Mouse (Mus musculus) lung, adult 2 months (tissue): ENCODE measurements around the gene Endog. TPM values are rescaled to one million over a fixed set of nuclear protein-coding genes. Genes with fewer than 3 reads are reported as not detected.
"Not testable (repeated sequence)": the region's sequence is repeated elsewhere in the genome, so short reads cannot be mapped to it uniquely, and the experiment has no call there.

Experiments used
- DNase-seq: peaks from one replicate; pipeline ENCODE4 v3.0.0; 2022
- H3K4me1 ChIP-seq: fragments of 200-500 bp; 2 replicates; pipeline ENCODE4 v1.6.1; 2011; ENCODE audit warnings: low read length; ENCODE audit not compliant: control insufficient read depth, insufficient read depth
- H3K4me3 ChIP-seq: fragments of 200-500 bp; replicated peaks from 2 replicates; pipeline ENCODE3; 2011; ENCODE audit warnings: low read depth, mild to moderate bottlenecking, control low read depth, low read length; ENCODE audit errors: extremely low read depth
- CTCF ChIP-seq: fragments of 200-500 bp; IDR thresholded peaks from 2 replicates; pipeline ENCODE4 v1.5.1; 2011; ENCODE audit warnings: mild to moderate bottlenecking, low read length, control low read depth; ENCODE audit not compliant: insufficient read depth
- POLR2A ChIP-seq: fragments of 200-500 bp; IDR thresholded peaks from 2 replicates; pipeline ENCODE4 v1.6.1; 2011; ENCODE audit warnings: low read depth, mild to moderate bottlenecking, control low read depth, low read length, borderline replicate concordance; ENCODE audit errors: extremely low read depth
- WGBS: fragments of 180-500 bp; shearing (Covaris S2); methylation state at CpG from one replicate; pipeline ENCODE4 v1.1.7; 2018; 5-methylcytosine and 5-hydroxymethylcytosine counted together
- polyA plus RNA-seq: library from polyadenylated mRNA; depleted of rRNA; stranded (reverse); fragments of >200 nt; gene quantifications from 2 replicates; pipeline ENCODE4 v1.2.3, GENCODE M21; 2012; rRNA removed

Endog gene
- polyA plus RNA-seq: 58.1 and 87.9 TPM in 2 replicates

GRCm38 (mm10) chr2:30171371-30171996, at the start of gene Endog:
Endog (plus strand) TSS chr2:30171493.
- peak; percentile 85 for DNase-seq
- TF ChIP-seq POLR2A (peak; percentile 95), CTCF (no peak)
- under 1% methylated on average over 74 of the region's 75 CpGs for WGBS
- H3K4me3 ChIP-seq: peak within 1 kb of the TSS; percentile 70
- peaks cover 6% of the 10 kb centered on the region for H3K4me1 ChIP-seq

GRCm38 (mm10) chr2:30122766-30123165, 48.5 kb upstream of the Endog start:
- TF ChIP-seq CTCF (no peak), POLR2A (no peak)
- WGBS: 83% methylated on average over 5 of the region's 5 CpGs
- Histone ChIP-seq H3K4me1 (peaks cover 2% of the 10 kb centered on the region; the same call in 1 of the 2 replicates), H3K4me3 (no peak overlapping the region)
- no peak for DNase-seq

GRCm38 (mm10) chr2:30123729-30124471, 47.4 kb upstream of the Endog start:
- TF ChIP-seq CTCF (no peak), POLR2A (no peak)
- Histone ChIP-seq H3K4me1 (peaks cover 2% of the 10 kb centered on the region; the same call in 1 of the 2 replicates), H3K4me3 (peak overlapping the region; percentile 92)
- peak; percentile 28 for DNase-seq
- 1% methylated on average over 44 of the region's 44 CpGs for WGBS

GRCm38 (mm10) chr2:30124472-30125274, 46.6 kb upstream of the Endog start, which contains the start of gene Zer1:
Zer1 (minus strand) TSS chr2:30124585.
- no peak for TF ChIP-seq CTCF
- TF ChIP-seq POLR2A: peak; percentile 97

GRCm38 (mm10) chr2:30128789-30129188, 42.5 kb upstream of the Endog start:
- no peak overlapping the region for H3K4me3 ChIP-seq
- no peak for DNase-seq
- H3K4me1 ChIP-seq: 0 out of 2 replicates have a peak, but pooled peaks cover 3% of the 10 kb centered on the region
- no peak for TF ChIP-seq CTCF
- TF ChIP-seq POLR2A: no peak
- WGBS: 31% methylated on average over 2 of the region's 2 CpGs

More at GRCm38 (mm10) chr2:30124472-30125274, 46.6 kb upstream of the Endog start, which contains the start of gene Zer1:
- Histone ChIP-seq H3K4me3 (peak within 1 kb of the TSS; percentile 92), H3K4me1 (peaks cover 2% of the 10 kb centered on the region; the same call in 1 of the 2 replicates)
- DNase-seq: peak; percentile 97
- 8% methylated on average over 31 of the region's 31 CpGs for WGBS

GRCm38 (mm10) chr2:30130156-30130555, 41.1 kb upstream of the Endog start:
- no peak for DNase-seq
- H3K4me3 ChIP-seq: no peak overlapping the region
- TF ChIP-seq CTCF (no peak), POLR2A (no peak)
- H3K4me1 ChIP-seq: 0 out of 2 replicates have a peak, but pooled peaks cover 3% of the 10 kb centered on the region
- WGBS: 78% methylated on average over 4 of the region's 4 CpGs

- not testable (repeated sequence) for H3K4me1 ChIP-seq, H3K4me3 ChIP-seq, DNase-seq
- WGBS: 39% methylated on average over 5 of the region's 5 CpGs
Measured at GRCm38 (mm10) chr2:30131240-30131639, 40.1 kb upstream of the Endog start.

- TF ChIP-seq POLR2A (no peak), CTCF (no peak)
- WGBS: 15% methylated on average over 16 of the region's 16 CpGs
- Histone ChIP-seq H3K4me3 (peak overlapping the region; percentile 38), H3K4me1 (0 out of 2 replicates have a peak, but pooled peaks cover 6% of the 10 kb centered on the region)
- DNase-seq: peak; percentile 23
Measured at GRCm38 (mm10) chr2:30132801-30133612, 38.3 kb upstream of the Endog start.

- TF ChIP-seq CTCF (no peak), POLR2A (peak; percentile 97; the same call in 1 of the 2 replicates)
- H3K4me1 ChIP-seq: 0 out of 2 replicates have a peak, but pooled peaks cover 6% of the 10 kb centered on the region
- DNase-seq: peak; percentile 99
- H3K4me3 ChIP-seq: peak within 1 kb of the TSS; percentile 86
- WGBS: under 1% methylated on average over 46 of the region's 46 CpGs
Measured at GRCm38 (mm10) chr2:30133613-30134377, 37.5 kb upstream of the Endog start, which contains the start of gene Tbc1d13. Tbc1d13 (plus strand) TSS chr2:30133746.
